Mouse (Mus musculus): Measurements from ENCODE around the gene Olfr476.
"Not testable (repeated sequence)": the region's sequence is repeated elsewhere in the genome, so short reads cannot be mapped to it uniquely, and the experiment has no call there.

The Olfr476 gene

DNA sequence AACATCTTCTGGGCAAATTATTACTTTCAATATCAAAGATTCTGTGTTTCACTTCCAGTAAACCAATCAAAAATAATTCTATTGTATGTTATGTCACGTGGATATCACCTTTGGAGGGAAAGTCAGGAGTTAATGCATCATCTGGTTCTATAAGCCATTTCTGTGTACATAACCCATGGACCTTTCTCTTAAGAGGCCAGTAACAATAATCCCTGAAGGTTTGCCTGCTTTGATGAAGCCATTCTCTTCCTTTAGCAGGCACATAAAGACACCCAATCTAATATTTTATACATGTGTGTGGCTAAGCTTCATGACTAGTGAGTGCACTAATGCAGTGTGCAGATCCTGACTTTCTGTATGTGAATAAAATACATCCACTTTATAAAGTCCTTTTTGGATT is at the start of gene Olfr476:
Gene Olfr476 (plus strand): TSS at position 301 of the 400 bp plus-strand sequence.
- DNase-seq (ENCODE audit: low spot score in 2 of 2), result no peak

DNA sequence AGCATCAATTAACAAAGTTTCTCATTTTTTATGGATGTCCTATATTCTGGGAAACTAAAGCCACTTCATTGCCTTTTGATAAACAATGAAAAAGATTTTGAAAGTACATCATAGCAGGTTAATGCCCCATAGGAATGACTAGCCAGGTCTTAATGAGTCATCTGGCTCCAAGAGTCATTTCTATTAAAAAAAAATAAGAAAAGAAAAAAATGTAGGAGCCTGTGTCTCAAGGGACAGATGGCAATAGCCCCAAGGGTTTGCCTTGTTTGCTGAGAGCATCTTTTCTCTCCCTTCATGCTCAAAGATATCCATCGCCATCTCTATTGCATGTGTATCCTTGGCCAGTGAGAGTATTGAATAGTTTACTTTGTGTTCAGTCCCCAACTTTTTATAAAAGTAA is 34.5 kb upstream of the Olfr476 start, which contains the start of gene Olfr473:
Gene Olfr473 (plus strand): TSS at position 301 of the 400 bp plus-strand sequence.
- DNase-seq (ENCODE audit: low spot score in 2 of 2), result no peak

DNA sequence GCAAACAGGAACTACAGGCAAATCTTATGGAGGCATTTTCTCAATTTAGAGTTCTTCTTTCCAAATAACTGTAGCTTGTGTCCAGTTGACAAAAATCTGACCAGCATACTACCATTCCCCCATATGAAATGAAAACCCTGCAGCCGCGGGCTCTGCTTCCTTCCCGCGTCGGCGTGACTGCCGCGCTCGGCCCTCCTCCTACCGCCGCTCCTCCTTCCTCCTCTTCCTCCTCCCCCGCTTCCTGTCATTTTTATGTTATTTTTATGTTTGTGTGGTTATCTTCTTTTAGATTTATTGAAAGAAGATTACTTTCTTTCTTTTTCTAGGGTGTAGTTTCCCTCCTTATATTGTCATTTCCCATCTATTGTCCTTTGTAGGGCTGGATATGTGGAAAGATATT is 12.1 kb upstream of the Olfr476 start:
- not testable (repeated sequence) for DNase-seq (ENCODE audit: low spot score in 2 of 2)

DNA sequence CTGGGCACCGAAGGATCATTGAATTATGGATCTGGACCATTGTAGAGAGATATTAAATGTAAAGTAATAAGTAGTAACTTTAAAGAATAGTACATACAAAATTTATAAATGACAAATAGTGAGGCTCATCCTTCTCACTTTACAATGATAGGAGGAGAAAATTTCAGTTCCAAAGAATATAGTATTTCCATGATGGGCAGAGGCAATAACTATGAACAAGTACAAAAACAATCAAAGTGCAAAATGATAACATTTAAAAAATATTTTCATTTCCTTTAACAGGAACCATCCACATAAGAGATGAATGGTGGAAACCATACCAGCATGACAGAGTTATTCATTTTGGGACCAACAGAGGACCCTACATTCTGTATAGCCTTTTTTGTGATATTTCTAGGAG is 10.3 kb upstream of the Olfr476 start, which contains the start of gene Olfr474:
Gene Olfr474 (plus strand): TSS at position 301 of the 400 bp plus-strand sequence.
- DNase-seq (ENCODE audit: low spot score in 2 of 2), result no peak

DNA sequence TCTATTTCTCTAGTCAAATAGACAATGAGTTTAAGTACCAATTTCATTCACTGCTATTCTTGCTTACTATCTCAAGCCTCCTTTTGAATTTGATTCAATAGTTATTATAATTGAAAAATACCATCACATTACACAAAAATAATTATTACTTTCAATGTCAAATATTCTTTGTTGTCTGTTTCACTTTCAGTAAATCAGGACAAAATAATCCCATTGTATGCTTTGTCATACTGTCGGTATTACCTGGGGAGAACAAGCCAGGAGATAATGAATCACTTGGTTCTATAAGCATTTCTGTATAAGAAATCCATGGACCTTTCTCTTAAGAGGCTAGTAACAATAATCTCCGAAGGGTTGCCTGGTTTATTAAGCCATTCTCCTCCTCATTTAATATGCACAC is 21.8 kb downstream of the Olfr476 start, which contains the start of gene Olfr477:
Gene Olfr477 (plus strand): TSS at position 301 of the 400 bp plus-strand sequence.
- DNase-seq (ENCODE audit: low spot score in 2 of 2), result no peak

DNA sequence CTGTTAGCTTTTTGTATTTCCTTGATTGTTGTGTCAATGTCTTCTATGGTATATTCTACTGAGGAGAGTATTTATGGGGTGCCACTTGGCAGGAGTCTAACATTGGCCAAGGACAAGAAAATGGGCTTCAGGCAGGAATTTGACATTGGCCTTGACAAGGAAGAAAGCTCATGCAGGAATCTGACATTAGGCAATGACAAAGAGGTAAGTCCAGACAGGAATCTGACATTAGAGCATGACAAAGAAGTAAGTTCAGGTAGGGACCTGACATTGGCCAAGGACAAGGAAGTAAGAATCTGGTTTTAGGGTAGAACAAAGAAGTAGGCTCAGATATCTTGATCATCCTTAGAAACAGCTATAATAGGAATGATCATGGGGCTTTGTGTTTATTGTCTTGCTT is 49.7 kb downstream of the Olfr476 start:
- not testable (repeated sequence) for DNase-seq (ENCODE audit: low spot score in 2 of 2)

Measured in spleen, postnatal 14 days (tissue).